Mouse (Mus musculus) stomach, postnatal 0 days (tissue): ENCODE measurements around the gene Trappc10. TPM values are rescaled to one million over a fixed set of nuclear protein-coding genes. Genes with fewer than 3 reads are reported as not detected.

ENCODE experiments used
- ATAC-seq: fragments of 200-750 bp; cut with Nextera tagmentation; 2 replicates; pipeline ENCODE4 v1.8.0; 2017; ENCODE audit not compliant: low FRiP score, low TSS enrichment
- DNase-seq: peaks from one replicate; pipeline ENCODE4 v3.0.0-alpha.2; 2016; ENCODE audit warnings: low spot score
- H3K27ac ChIP-seq: fragments of 300-500 bp; sonication (generic); replicated peaks from 2 replicates; pipeline ENCODE4 v1.5.1; 2014; ENCODE audit warnings: mild to moderate bottlenecking, control low read depth
- H3K27me3 ChIP-seq: fragments of 300-500 bp; sonication (generic); 2 replicates; pipeline ENCODE4 v1.6.1; 2014; ENCODE audit warnings: low read length; ENCODE audit not compliant: control insufficient read depth, insufficient read depth
- H3K36me3 ChIP-seq: fragments of 300-500 bp; sonication (generic); 2 replicates; pipeline ENCODE4 v1.6.1; 2014; ENCODE audit warnings: low read length, mixed read lengths; ENCODE audit not compliant: control insufficient read depth, insufficient read depth
- H3K4me1 ChIP-seq: fragments of 300-500 bp; sonication (generic); replicated peaks from 2 replicates; pipeline ENCODE4 v1.6.1; 2014; ENCODE audit warnings: antibody characterized with exemption; ENCODE audit not compliant: control insufficient read depth, insufficient read depth
- H3K4me2 ChIP-seq: fragments of 300-500 bp; sonication (generic); replicated peaks from 2 replicates; pipeline ENCODE4 v1.6.1; 2014; ENCODE audit warnings: low read depth, mild to moderate bottlenecking, control low read depth, moderate library complexity
- H3K4me3 ChIP-seq: fragments of 300-500 bp; sonication (generic); 2 replicates; pipeline ENCODE4 v1.5.1; 2014; ENCODE audit warnings: low read depth, low read length, control low read depth
- H3K9ac ChIP-seq: fragments of 300-500 bp; sonication (generic); 2 replicates; pipeline ENCODE4 v1.6.1; 2014; ENCODE audit warnings: mild to moderate bottlenecking, low read length, control low read depth, mixed read lengths
- H3K9me3 ChIP-seq: fragments of 300-500 bp; sonication (generic); 2 replicates; pipeline ENCODE4 v1.6.1; 2016; ENCODE audit warnings: low read length; ENCODE audit not compliant: control insufficient read depth
- CTCF ChIP-seq: IDR thresholded peaks from 2 replicates; pipeline ENCODE4 v1.5.1; 2016; ENCODE audit warnings: antibody characterized with exemption, low read depth, mild to moderate bottlenecking, moderate library complexity
- EP300 ChIP-seq: optimal IDR thresholded peaks from 2 replicates; pipeline ENCODE3; 2016; ENCODE audit warnings: antibody characterized with exemption
- WGBS: fragments of 180-500 bp; shearing (Covaris S2); extraction: QIAGEN DNeasy Blood & Tissue Kit; methylation state at CpG from one replicate; pipeline ENCODE4 v1.1.7; 2014; 5-methylcytosine and 5-hydroxymethylcytosine counted together
- polyA plus RNA-seq: library from polyadenylated mRNA; unstranded; fragments of >200 nt; fragmentation: Nextera tagmentation; extraction: Ambion mirVana; gene quantifications from 2 replicates; pipeline ENCODE4 v1.2.1, GENCODE M21; 2015

Trappc10 gene
- polyA plus RNA-seq, 1 experiment from 2014 or later: 17.8 TPM

DNA sequence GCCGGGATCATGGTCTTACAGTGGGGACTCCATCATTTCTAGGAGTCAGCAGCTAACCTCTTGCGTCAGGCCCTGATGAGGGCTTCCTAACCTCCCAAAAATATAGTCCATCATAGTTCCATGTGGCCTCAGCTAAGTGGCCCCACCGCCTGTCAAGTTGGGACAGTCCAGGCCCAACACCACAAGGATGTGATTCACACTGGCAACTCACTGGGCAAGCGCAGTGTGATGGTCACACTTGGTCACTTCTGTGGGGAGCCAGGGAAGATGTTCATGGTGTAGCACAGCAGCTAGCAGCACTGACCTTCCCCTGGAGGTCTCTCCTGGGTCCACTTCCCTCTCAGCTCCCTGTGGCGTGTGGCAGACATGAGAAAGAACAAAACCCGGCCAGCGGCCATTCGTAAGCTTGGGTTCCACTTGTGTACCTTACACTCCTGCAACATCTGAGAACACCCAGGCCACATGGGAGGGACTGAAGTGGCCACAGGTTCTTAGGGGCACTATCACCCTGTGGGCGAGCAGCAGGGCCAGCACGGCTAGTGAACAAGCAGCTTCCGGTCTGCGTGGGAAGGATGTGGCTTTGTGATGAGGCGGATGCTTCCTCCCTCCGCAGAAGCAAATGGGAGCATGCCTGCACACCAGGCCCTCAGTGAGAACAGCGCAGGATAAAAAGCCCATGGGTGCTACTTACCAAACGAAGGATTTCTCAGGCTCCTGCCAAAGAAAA is 83.9 kb downstream of the Trappc10 start:
- ATAC-seq: no peak
- 85% methylated on average over 16 of the region's 16 CpGs for WGBS
- H3K4me1 ChIP-seq: 0 out of 2 replicates have a peak, but pooled peaks cover 3% of the 10 kb centered on the region

DNA sequence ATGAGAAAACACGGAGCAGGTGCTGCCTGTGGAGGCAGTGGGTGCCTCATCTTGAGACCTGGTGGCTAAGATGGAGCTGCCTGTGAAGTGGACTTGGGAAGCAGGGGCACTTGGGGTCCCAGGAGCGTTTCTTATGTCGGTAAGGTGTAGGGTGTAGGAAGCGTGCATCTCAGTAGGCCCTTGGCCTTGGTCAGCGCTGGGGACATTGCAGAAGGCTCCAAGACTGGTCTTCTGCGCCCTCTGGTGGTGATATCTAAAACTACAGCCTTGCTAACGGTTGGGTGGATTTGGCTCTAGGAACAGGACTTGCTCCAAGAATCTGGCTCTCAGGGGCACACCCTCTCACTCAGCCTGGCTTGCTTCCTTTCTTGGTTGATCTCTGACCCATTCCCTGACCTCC is 84.5 kb downstream of the Trappc10 start:
- ATAC-seq: peak; percentile 79
- Histone ChIP-seq H3K4me2 (peak overlapping the region; percentile 2; the same call in 1 of the 2 replicates), H3K4me3 (no peak overlapping the region), H3K9ac (no peak overlapping the region), H3K9me3 (no peaks in the 10 kb centered on the region), H3K4me1 (0 out of 2 replicates have a peak, but pooled peaks cover 3% of the 10 kb centered on the region), H3K27ac (peak overlapping the region; percentile 72), H3K36me3 (peaks cover 9% of the 10 kb centered on the region), H3K27me3 (no peaks in the 10 kb centered on the region)
- no peak for TF ChIP-seq EP300
- TF ChIP-seq CTCF: peak; percentile 97
- DNase-seq: peak; percentile 87
- 2% methylated on average over 7 of the region's 7 CpGs for WGBS

More for the DNA sequence above, 83.9 kb downstream of the Trappc10 start:
- DNase-seq: no peak
- no peak overlapping the region for H3K4me2 ChIP-seq
- H3K4me3 ChIP-seq: no peak overlapping the region
- TF ChIP-seq CTCF (no peak), EP300 (no peak)
- no peak overlapping the region for H3K27ac ChIP-seq
- H3K27me3 ChIP-seq: no peaks in the 10 kb centered on the region
- H3K9ac ChIP-seq: no peak overlapping the region
- no peaks in the 10 kb centered on the region for H3K9me3 ChIP-seq
- H3K36me3 ChIP-seq: peaks cover 11% of the 10 kb centered on the region

- Histone ChIP-seq H3K9ac (no peak overlapping the region), H3K27ac (peak overlapping the region; percentile 72), H3K4me2 (peak overlapping the region; percentile 2), H3K36me3 (peaks cover 9% of the 10 kb centered on the region), H3K4me3 (peak overlapping the region; percentile 0; the same call in 1 of the 2 replicates), H3K27me3 (no peaks in the 10 kb centered on the region), H3K9me3 (no peaks in the 10 kb centered on the region), H3K4me1 (0 out of 2 replicates have a peak, but pooled peaks cover 3% of the 10 kb centered on the region)
- peak; percentile 68 for ATAC-seq
- TF ChIP-seq EP300: no peak
- no peak for TF ChIP-seq CTCF
- DNase-seq: peak; percentile 90
- 11% methylated on average over 17 of the region's 17 CpGs for WGBS
These were observed 85.1 kb downstream of the Trappc10 start for GRCm38 (mm10) chr10:78159252-78159878.

DNA sequence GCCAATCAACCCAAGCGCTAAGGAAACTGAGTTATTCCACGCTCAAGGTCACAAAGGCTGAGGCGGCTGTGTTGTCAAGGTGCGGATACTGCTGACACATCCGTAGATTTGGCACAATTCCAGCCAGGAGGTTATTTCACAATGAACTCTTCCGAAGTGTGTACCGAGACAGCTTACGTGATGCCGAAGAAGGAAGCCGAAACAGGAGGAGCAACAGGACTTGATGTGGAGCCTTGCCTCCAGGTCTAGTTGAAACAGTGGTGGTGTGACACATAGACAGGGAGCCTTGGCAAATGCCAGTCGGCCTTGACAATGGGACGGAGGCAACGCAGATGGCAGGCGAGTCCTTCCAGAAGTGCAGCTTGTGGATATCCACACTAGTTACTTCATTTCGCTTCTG is 86.4 kb downstream of the Trappc10 start:
- H3K27ac ChIP-seq: peak overlapping the region; percentile 35; the same call in 1 of the 2 replicates
- H3K27me3 ChIP-seq: no peaks in the 10 kb centered on the region
- no peak overlapping the region for H3K4me2 ChIP-seq
- DNase-seq (peak; percentile 64), ATAC-seq (peak; percentile 19)
- H3K4me1 ChIP-seq: 0 out of 2 replicates have a peak, but pooled peaks cover 3% of the 10 kb centered on the region
- no peak overlapping the region for H3K4me3 ChIP-seq
- TF ChIP-seq EP300 (no peak), CTCF (no peak)
- no peaks in the 10 kb centered on the region for H3K9me3 ChIP-seq
- no peak overlapping the region for H3K9ac ChIP-seq
- 51% methylated on average over 15 of the region's 15 CpGs for WGBS
- H3K36me3 ChIP-seq: peaks cover 7% of the 10 kb centered on the region

- H3K4me2 ChIP-seq: no peak overlapping the region
- 59% methylated on average over 6 of the region's 6 CpGs for WGBS
- no peaks in the 10 kb centered on the region for H3K36me3 ChIP-seq
- no peak overlapping the region for H3K4me3 ChIP-seq
- H3K9me3 ChIP-seq: no peaks in the 10 kb centered on the region
- 0 out of 2 replicates have a peak, but pooled peaks cover 3% of the 10 kb centered on the region for H3K4me1 ChIP-seq
- H3K27ac ChIP-seq: no peak overlapping the region
- H3K9ac ChIP-seq: no peak overlapping the region
- ATAC-seq (no peak), DNase-seq (no peak)
- no peaks in the 10 kb centered on the region for H3K27me3 ChIP-seq
- TF ChIP-seq EP300: no peak
- TF ChIP-seq CTCF: no peak
These were observed 87.5 kb downstream of the Trappc10 start for GRCm38 (mm10) chr10:78156926-78157325.
